Mouse (Mus musculus) liver, postnatal 0 days (tissue): ENCODE results near the gene Megf8.
A peak's percentile ranks its signal among the peaks of the same experiment; 100 is the strongest.

Experiments
- CTCF ChIP-seq: sonication (generic); IDR thresholded peaks from 2 replicates; pipeline ENCODE4 v1.5.1; 2016; ENCODE audit warnings: antibody characterized with exemption, low read depth
- EP300 ChIP-seq: IDR thresholded peaks from 2 replicates; pipeline ENCODE4 v1.6.1; 2016; ENCODE audit warnings: antibody characterized with exemption, low read depth, mild to moderate bottlenecking

DNA sequence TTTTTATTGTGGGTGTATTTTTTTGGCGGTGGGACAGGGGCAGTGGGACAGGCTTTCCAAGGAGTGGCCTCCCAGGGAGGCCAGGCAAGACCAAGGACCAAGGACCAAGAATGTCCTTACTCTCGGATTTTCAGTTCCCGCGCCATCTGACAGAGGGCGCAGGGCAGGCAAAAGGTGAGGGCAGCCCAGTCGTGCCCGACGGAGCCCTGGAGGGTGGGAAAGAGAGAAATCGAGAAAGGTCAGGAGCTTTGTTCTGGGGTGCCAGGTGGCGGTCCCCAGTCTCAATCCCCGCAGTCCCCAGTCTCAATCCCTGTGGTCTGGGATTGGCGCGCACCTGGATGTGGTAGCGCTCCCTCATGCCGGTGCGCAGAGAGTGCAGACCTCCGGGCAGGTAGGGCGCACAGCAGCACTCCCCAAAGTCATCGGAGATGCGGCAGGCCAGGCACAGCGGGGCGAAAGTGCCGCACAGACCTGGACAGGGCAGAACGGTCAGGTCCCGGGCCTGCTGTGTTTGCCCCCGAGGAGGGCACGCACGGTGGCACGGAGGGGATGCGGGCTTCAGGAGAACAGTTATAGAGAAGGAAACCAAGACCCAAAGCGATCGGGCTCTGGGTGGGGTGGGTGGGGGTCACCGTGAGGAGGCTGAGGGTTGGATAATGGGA lies 50.8 kb downstream of the Megf8 start:
- TF ChIP-seq CTCF: peak; percentile 55
- no peak for TF ChIP-seq EP300
